8 mouse cellular contexts compared by ENCODE assay signal in the genomic region with DNA sequence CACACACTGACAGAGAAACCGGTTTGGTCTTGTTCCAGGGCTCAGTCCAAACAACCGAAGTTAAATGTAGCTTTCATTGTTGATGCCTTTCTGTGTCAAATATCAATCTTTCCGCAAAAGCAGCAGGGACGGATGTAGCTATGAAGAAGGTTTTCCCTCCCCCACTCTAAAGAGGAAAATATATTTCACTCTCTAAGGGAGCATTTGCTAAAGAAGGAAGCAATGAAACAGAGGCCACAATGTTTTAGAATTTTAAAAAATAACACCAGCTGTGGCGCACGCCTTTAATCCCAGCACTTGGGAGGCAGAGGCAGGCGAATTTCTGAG.
DNase-seq lines count a peak whose midpoint lies in the region; ATAC-seq and TF ChIP-seq lines count a peak whose summit lies in the region.

No protein-coding gene starts in this region.

- no peak for TF ChIP-seq CTCF in cerebellum, adult 2 months (IDR thresholded peaks at IDR 0.05; ENCODE audit: borderline replicate concordance, insufficient read depth, low read depth, low read length)

- 35% methylated on average over 7 of the region's 7 CpGs for WGBS in cerebellum, adult 2 months
- 51% methylated on average over 7 of the region's 7 CpGs for WGBS in midbrain, embryonic 12.5 days
- WGBS in midbrain, embryonic 11.5 days: 42% methylated on average over 7 of the region's 7 CpGs
- 46% methylated on average over 7 of the region's 7 CpGs for WGBS in limb, embryonic 11.5 days
- 19% methylated on average over 7 of the region's 7 CpGs for WGBS in stomach, embryonic 16.5 days

- H3K27ac ChIP-seq in cerebellum, adult 2 months (ENCODE audit: insufficient read depth, low read length): no peak overlapping the region
- peak overlapping the region; percentile 26; the same call in 1 of the 2 replicates for H3K27ac ChIP-seq in midbrain, embryonic 12.5 days (replicated peaks)
- H3K27ac ChIP-seq in midbrain, embryonic 11.5 days (ENCODE audit: low read depth, low read length): no peak overlapping the region
- H3K27ac ChIP-seq in limb, embryonic 11.5 days (replicated peaks; ENCODE audit: low read depth, low read length): peak overlapping the region; percentile 65
- peak overlapping the region; percentile 95 for H3K27ac ChIP-seq in stomach, embryonic 16.5 days (ENCODE audit: low read length)

- no peak overlapping the region for H3K9ac ChIP-seq in midbrain, embryonic 12.5 days (replicated peaks)
- H3K9ac ChIP-seq in midbrain, embryonic 11.5 days (ENCODE audit: low read length): no peak overlapping the region
- H3K9ac ChIP-seq in limb, embryonic 11.5 days (ENCODE audit: low read length): 0 out of 2 replicates have a peak overlapping the region, but pooled peaks have one; percentile 17
- peak overlapping the region; percentile 21; the same call in 1 of the 2 replicates for H3K9ac ChIP-seq in stomach, embryonic 16.5 days (ENCODE audit: low read length)

- H3K4me2 ChIP-seq in midbrain, embryonic 12.5 days (replicated peaks): peak overlapping the region; percentile 13; the same call in 1 of the 2 replicates
- H3K4me2 ChIP-seq in midbrain, embryonic 11.5 days: no peak overlapping the region
- peak overlapping the region; percentile 17; the same call in 1 of the 2 replicates for H3K4me2 ChIP-seq in limb, embryonic 11.5 days (ENCODE audit: low read depth, severe bottlenecking)
- H3K4me2 ChIP-seq in stomach, embryonic 16.5 days (ENCODE audit: low read depth, low read length): peak overlapping the region; percentile 40

- no peaks in the 10 kb centered on the region for H3K27me3 ChIP-seq in cerebellum, adult 2 months (ENCODE audit: control insufficient read depth, insufficient read depth, low read length)
- H3K27me3 ChIP-seq in midbrain, embryonic 12.5 days: peaks cover 49% of the 10 kb centered on the region
- H3K27me3 ChIP-seq in midbrain, embryonic 11.5 days (ENCODE audit: control insufficient read depth, insufficient read depth, low read length): peaks cover 11% of the 10 kb centered on the region
- no peaks in the 10 kb centered on the region for H3K27me3 ChIP-seq in limb, embryonic 11.5 days (ENCODE audit: control insufficient read depth, insufficient read depth, low read length)
- no peaks in the 10 kb centered on the region for H3K27me3 ChIP-seq in stomach, embryonic 16.5 days (ENCODE audit: control insufficient read depth, insufficient read depth, low read length)

- H3K36me3 ChIP-seq in midbrain, embryonic 12.5 days: no peaks in the 10 kb centered on the region
- H3K36me3 ChIP-seq in midbrain, embryonic 11.5 days (ENCODE audit: control insufficient read depth, insufficient read depth, low read length): no peaks in the 10 kb centered on the region
- H3K36me3 ChIP-seq in limb, embryonic 11.5 days (ENCODE audit: control insufficient read depth, insufficient read depth, low read length): no peaks in the 10 kb centered on the region
- no peaks in the 10 kb centered on the region for H3K36me3 ChIP-seq in stomach, embryonic 16.5 days (ENCODE audit: control insufficient read depth, insufficient read depth, low read length)

- H3K9me3 ChIP-seq in midbrain, embryonic 12.5 days: no peaks in the 10 kb centered on the region
- H3K9me3 ChIP-seq in midbrain, embryonic 11.5 days (ENCODE audit: control insufficient read depth, low read length): no peaks in the 10 kb centered on the region
- no peaks in the 10 kb centered on the region for H3K9me3 ChIP-seq in limb, embryonic 11.5 days (ENCODE audit: control insufficient read depth, low read length)
- H3K9me3 ChIP-seq in stomach, embryonic 16.5 days (replicated peaks; ENCODE audit: control insufficient read depth, low read length): no peaks in the 10 kb centered on the region

- no peak for TF ChIP-seq POLR2A in cerebellum, adult 2 months (IDR thresholded peaks at IDR 0.05; ENCODE audit: borderline replicate concordance, insufficient read depth, low read length)

- no peak for ATAC-seq in midbrain, embryonic 12.5 days (ENCODE audit: low FRiP score, low read depth)
- ATAC-seq in midbrain, embryonic 11.5 days (ENCODE audit: low FRiP score): no peak
- no peak for ATAC-seq in limb, embryonic 11.5 days (ENCODE audit: insufficient number of reproducible peaks, low FRiP score, low TSS enrichment, low read depth)
- no peak for ATAC-seq in stomach, embryonic 16.5 days (ENCODE audit: insufficient read depth, low FRiP score)

- no peak for DNase-seq in cerebellum, adult 2 months
- no peak for DNase-seq in cerebellum, adult 9-11 months
- DNase-seq in midbrain, embryonic 11.5 days (ENCODE audit: low spot score, missing footprints): no peak
- no peak for DNase-seq in limb, embryonic 11.5 days (ENCODE audit: low spot score)
- no peak for DNase-seq in adrenal gland, postnatal 25 days
- DNase-seq in MN1 (ENCODE audit: low spot score): no peak

- peaks cover 10% of the 10 kb centered on the region; the same call in 1 of the 2 replicates for H3K4me1 ChIP-seq in cerebellum, adult 2 months (ENCODE audit: control insufficient read depth, insufficient read depth, low read length)
- H3K4me1 ChIP-seq in midbrain, embryonic 12.5 days: peaks cover 27% of the 10 kb centered on the region
- peaks cover 6% of the 10 kb centered on the region; the same call in 1 of the 2 replicates for H3K4me1 ChIP-seq in midbrain, embryonic 11.5 days (ENCODE audit: control insufficient read depth, insufficient read depth, low read length)
- H3K4me1 ChIP-seq in limb, embryonic 11.5 days (ENCODE audit: control insufficient read depth, insufficient read depth, low read length): peaks cover 45% of the 10 kb centered on the region
- peaks cover 47% of the 10 kb centered on the region for H3K4me1 ChIP-seq in stomach, embryonic 16.5 days (ENCODE audit: control insufficient read depth, insufficient read depth, low read length)

- H3K4me3 ChIP-seq in cerebellum, adult 2 months (replicated peaks; ENCODE audit: insufficient read depth, low read depth, low read length): peak overlapping the region; percentile 3
- no peak overlapping the region for H3K4me3 ChIP-seq in midbrain, embryonic 12.5 days
- no peak overlapping the region for H3K4me3 ChIP-seq in midbrain, embryonic 11.5 days (ENCODE audit: low read depth, low read length)
- H3K4me3 ChIP-seq in limb, embryonic 11.5 days (ENCODE audit: low read depth, low read length): no peak overlapping the region; the same call in 1 of the 2 replicates
- no peak overlapping the region for H3K4me3 ChIP-seq in stomach, embryonic 16.5 days (replicated peaks; ENCODE audit: low read length)

Comparison
In these comparisons a context has a peak if more than half of its experiments do, and no peak if none do; other contexts are left out.
1. H3K27ac ChIP-seq: peak in midbrain, embryonic 12.5 days (single experiment), limb, embryonic 11.5 days (single experiment) and stomach, embryonic 16.5 days (single experiment); none in cerebellum, adult 2 months (single experiment) and midbrain, embryonic 11.5 days (single experiment).
2. H3K9ac ChIP-seq: peak in limb, embryonic 11.5 days (single experiment) and stomach, embryonic 16.5 days (single experiment); none in midbrain, embryonic 12.5 days (single experiment) and midbrain, embryonic 11.5 days (single experiment).